Mouse (Mus musculus) stomach, embryonic 14.5 days (tissue): ENCODE measurements around the gene Kazn. TPM values are rescaled to one million over a fixed set of nuclear protein-coding genes. Genes with fewer than 3 reads are reported as not detected.
A peak's percentile ranks its signal among the peaks of the same experiment; 100 is the strongest.

Experiments used
- ATAC-seq: fragments of 200-750 bp; cut with Nextera tagmentation; 2 replicates; pipeline ENCODE4 v1.8.0; 2017; ENCODE audit warnings: low read depth, moderate TSS enrichment; ENCODE audit not compliant: insufficient number of reproducible peaks, insufficient read depth, low FRiP score
- H3K27ac ChIP-seq: fragments of 300-500 bp; sonication (generic); 2 replicates; pipeline ENCODE4 v1.5.1; 2014; ENCODE audit warnings: mild to moderate bottlenecking, low read length, moderate library complexity, mixed read lengths
- H3K27me3 ChIP-seq: fragments of 300-500 bp; sonication (generic); 2 replicates; pipeline ENCODE4 v1.6.1; 2014; ENCODE audit warnings: low read length, control low read depth, mixed read lengths; ENCODE audit not compliant: control insufficient read depth, insufficient read depth
- H3K36me3 ChIP-seq: fragments of 300-500 bp; sonication (generic); 2 replicates; pipeline ENCODE4 v1.6.1; 2014; ENCODE audit warnings: mild to moderate bottlenecking, control low read depth, low read length, moderate library complexity, mixed read lengths; ENCODE audit not compliant: control insufficient read depth, insufficient read depth
- H3K4me1 ChIP-seq: fragments of 300-500 bp; sonication (generic); 2 replicates; pipeline ENCODE4 v1.6.1; 2014; ENCODE audit warnings: low read length, control low read depth, mixed read lengths; ENCODE audit not compliant: control insufficient read depth, insufficient read depth
- H3K4me2 ChIP-seq: fragments of 300-500 bp; sonication (generic); replicated peaks from 2 replicates; pipeline ENCODE4 v1.6.1; 2014; ENCODE audit warnings: low read depth, low read length, control low read depth
- H3K4me3 ChIP-seq: fragments of 300-500 bp; sonication (generic); 2 replicates; pipeline ENCODE4 v1.5.1; 2014; ENCODE audit warnings: low read depth, low read length, control low read depth
- H3K9ac ChIP-seq: fragments of 300-500 bp; sonication (generic); replicated peaks from 2 replicates; pipeline ENCODE4 v1.6.1; 2014; ENCODE audit warnings: low read depth, mild to moderate bottlenecking, control low read depth, low read length, moderate library complexity, mixed read lengths
- H3K9me3 ChIP-seq: fragments of 300-500 bp; sonication (generic); 2 replicates; pipeline ENCODE4 v1.6.1; 2016; ENCODE audit warnings: low read depth, low read length, control low read depth; ENCODE audit not compliant: control insufficient read depth
- WGBS: fragments of 180-500 bp; shearing (Covaris S2); extraction: QIAGEN DNeasy Blood & Tissue Kit; methylation state at CpG from one replicate; pipeline ENCODE4 v1.1.7; 2014; 5-methylcytosine and 5-hydroxymethylcytosine counted together
- polyA plus RNA-seq: library from polyadenylated mRNA; unstranded; fragments of >200 nt; fragmentation: Nextera tagmentation; extraction: Ambion mirVana; gene quantifications from 2 replicates; pipeline ENCODE4 v1.2.1, GENCODE M21; 2014

Kazn gene
- polyA plus RNA-seq, 1 experiment from 2014 or later: 12.5 TPM

GRCm38 (mm10) chr4:142249401-142249800 lies 10.2 kb upstream of the Kazn start:
- Histone ChIP-seq H3K4me1 (peaks cover 7% of the 10 kb centered on the region; the same call in 1 of the 2 replicates), H3K9ac (no peak overlapping the region), H3K27me3 (no peaks in the 10 kb centered on the region), H3K4me3 (no peak overlapping the region), H3K9me3 (no peaks in the 10 kb centered on the region), H3K36me3 (no peaks in the 10 kb centered on the region), H3K4me2 (no peak overlapping the region), H3K27ac (no peak overlapping the region)
- ATAC-seq: no peak
- WGBS: 26% methylated on average over 9 of the region's 9 CpGs

- Histone ChIP-seq H3K36me3 (no peaks in the 10 kb centered on the region), H3K27ac (no peak overlapping the region), H3K9ac (no peak overlapping the region), H3K4me3 (no peak overlapping the region), H3K4me1 (peaks cover 7% of the 10 kb centered on the region; the same call in 1 of the 2 replicates), H3K27me3 (no peaks in the 10 kb centered on the region), H3K9me3 (no peaks in the 10 kb centered on the region), H3K4me2 (no peak overlapping the region)
- 16% methylated on average over 5 of the region's 5 CpGs for WGBS
- ATAC-seq: no peak; the same call in 1 of the 2 replicates
Observed at GRCm38 (mm10) chr4:142248426-142248825, 9.2 kb upstream of the Kazn start.

GRCm38 (mm10) chr4:142246698-142247097 lies 7.5 kb upstream of the Kazn start:
- no peaks in the 10 kb centered on the region for H3K9me3 ChIP-seq
- H3K4me2 ChIP-seq: no peak overlapping the region
- H3K9ac ChIP-seq: no peak overlapping the region
- no peak for ATAC-seq
- H3K27ac ChIP-seq: no peak overlapping the region
- no peak overlapping the region for H3K4me3 ChIP-seq
- H3K4me1 ChIP-seq: peaks cover 6% of the 10 kb centered on the region; the same call in 1 of the 2 replicates
- WGBS: 24% methylated on average over 5 of the region's 5 CpGs
- no peaks in the 10 kb centered on the region for H3K36me3 ChIP-seq
- H3K27me3 ChIP-seq: no peaks in the 10 kb centered on the region

DNA sequence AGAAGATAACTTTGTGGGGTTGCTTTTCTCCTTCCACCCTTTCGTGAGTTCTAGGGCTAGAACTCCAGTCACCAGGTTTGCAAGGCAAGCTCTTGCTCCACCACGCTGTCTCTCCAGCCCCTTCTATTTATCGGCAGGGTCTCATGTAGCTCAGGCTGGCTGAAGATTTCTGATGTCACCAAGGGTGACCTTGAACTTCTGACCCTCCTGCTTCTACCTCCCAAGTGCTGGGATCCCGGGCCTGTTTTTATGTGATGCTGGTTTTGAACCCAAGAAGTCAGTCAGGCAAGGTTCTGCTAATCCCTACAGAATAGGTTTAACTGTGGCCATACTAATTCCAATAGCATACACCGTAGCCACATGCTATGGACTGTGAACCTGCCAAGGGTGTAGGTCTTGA lies 5.4 kb upstream of the Kazn start:
- H3K4me2 ChIP-seq: no peak overlapping the region
- no peak for ATAC-seq
- WGBS: 88% methylated on average over 5 of the region's 5 CpGs
- no peaks in the 10 kb centered on the region for H3K36me3 ChIP-seq
- H3K4me1 ChIP-seq: peaks cover 3% of the 10 kb centered on the region; the same call in 1 of the 2 replicates
- no peak overlapping the region for H3K9ac ChIP-seq
- H3K27ac ChIP-seq: no peak overlapping the region
- H3K4me3 ChIP-seq: no peak overlapping the region
- no peaks in the 10 kb centered on the region for H3K9me3 ChIP-seq
- H3K27me3 ChIP-seq: no peaks in the 10 kb centered on the region

DNA sequence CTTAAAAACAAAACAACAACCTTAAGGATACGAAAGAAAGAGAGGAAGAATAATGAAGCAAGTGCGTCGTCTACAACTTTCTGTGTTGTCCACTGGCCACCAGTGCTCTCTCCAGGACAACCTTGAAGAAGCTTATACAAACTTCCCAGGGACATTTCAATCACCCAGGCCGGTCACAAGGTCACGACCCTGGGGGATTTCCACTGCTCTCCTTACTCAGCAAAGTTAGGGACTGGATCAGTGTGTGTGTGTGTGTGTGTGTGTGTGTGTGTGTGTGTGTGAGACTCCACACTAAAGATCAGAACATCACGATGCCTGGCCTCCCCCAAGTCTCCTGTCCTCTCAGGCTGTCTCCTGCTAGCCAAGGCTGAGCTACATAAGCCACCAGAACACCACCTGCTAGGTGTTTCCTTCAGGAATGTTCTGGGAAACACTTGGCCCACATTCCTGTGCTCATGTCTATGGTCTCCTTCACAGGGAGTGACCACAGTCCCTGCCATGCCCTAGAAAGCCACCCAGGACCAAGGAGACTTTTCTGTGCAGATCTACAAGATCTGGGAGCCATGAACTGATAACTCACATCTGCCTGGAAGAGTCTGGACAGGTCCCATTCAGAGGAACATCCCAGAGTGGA lies 3.7 kb upstream of the Kazn start:
- peaks cover 11% of the 10 kb centered on the region; the same call in 1 of the 2 replicates for H3K4me1 ChIP-seq
- WGBS: 79% methylated on average over 6 of the region's 6 CpGs
- no peaks in the 10 kb centered on the region for H3K36me3 ChIP-seq
- no peak for ATAC-seq
- no peak overlapping the region for H3K9ac ChIP-seq
- no peak overlapping the region for H3K4me3 ChIP-seq
- no peak overlapping the region for H3K27ac ChIP-seq
- no peaks in the 10 kb centered on the region for H3K9me3 ChIP-seq
- H3K4me2 ChIP-seq: no peak overlapping the region
- no peaks in the 10 kb centered on the region for H3K27me3 ChIP-seq

- Histone ChIP-seq H3K36me3 (no peaks in the 10 kb centered on the region), H3K9me3 (no peaks in the 10 kb centered on the region), H3K4me3 (no peak overlapping the region), H3K27me3 (no peaks in the 10 kb centered on the region), H3K4me2 (no peak overlapping the region), H3K4me1 (peaks cover 18% of the 10 kb centered on the region; the same call in 1 of the 2 replicates), H3K9ac (no peak overlapping the region), H3K27ac (no peak overlapping the region)
- no peak for ATAC-seq
- 75% methylated on average over 4 of the region's 4 CpGs for WGBS
Observed at GRCm38 (mm10) chr4:142242164-142242563, 3.0 kb upstream of the Kazn start.

DNA sequence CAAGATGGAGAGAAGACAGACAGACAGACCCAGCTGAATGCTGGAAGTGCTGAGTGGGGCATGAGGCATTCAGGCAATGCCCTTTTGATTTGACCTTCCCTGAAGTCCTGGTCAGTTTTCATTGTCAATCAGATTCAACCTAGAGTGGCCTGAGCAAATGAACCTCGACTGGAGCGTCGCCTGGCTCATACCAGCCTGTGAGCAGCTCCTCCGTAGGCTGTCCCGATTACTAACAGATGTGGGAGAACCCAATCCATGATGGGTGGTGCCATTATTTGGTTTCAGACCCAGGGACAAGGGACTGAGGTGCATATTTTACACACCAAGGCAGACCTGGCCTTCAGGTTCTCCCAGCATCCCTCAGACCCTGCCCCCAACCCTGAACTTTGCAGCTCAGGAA lies 1.7 kb upstream of the Kazn start:
- Histone ChIP-seq H3K27me3 (no peaks in the 10 kb centered on the region), H3K36me3 (no peaks in the 10 kb centered on the region), H3K4me1 (peaks cover 22% of the 10 kb centered on the region; the same call in 1 of the 2 replicates), H3K4me3 (no peak overlapping the region), H3K4me2 (no peak overlapping the region), H3K9ac (no peak overlapping the region), H3K27ac (no peak overlapping the region), H3K9me3 (no peaks in the 10 kb centered on the region)
- WGBS: 73% methylated on average over 5 of the region's 5 CpGs
- ATAC-seq: no peak

GRCm38 (mm10) chr4:142238486-142239239 lies 538 bp downstream of the Kazn start:
- WGBS: 1% methylated on average over 69 of the region's 69 CpGs
- Histone ChIP-seq H3K4me1 (peaks cover 34% of the 10 kb centered on the region; the same call in 1 of the 2 replicates), H3K4me2 (peak overlapping the region; percentile 89), H3K27ac (peak overlapping the region; percentile 76), H3K27me3 (no peaks in the 10 kb centered on the region), H3K4me3 (peak overlapping the region; percentile 61), H3K36me3 (no peaks in the 10 kb centered on the region), H3K9me3 (no peaks in the 10 kb centered on the region), H3K9ac (peak overlapping the region; percentile 65)
- ATAC-seq: peak; percentile 59
